Comparison of ENCODE assay signal across 9 mouse cellular contexts in genomic region chr6:118087955-118088354, GRCm38 (mm10). TPM values are rescaled to one million over a fixed set of nuclear protein-coding genes. Genes with fewer than 3 reads are reported as not detected.
DNase-seq lines count a peak whose midpoint lies in the region; TF ChIP-seq lines count a peak whose summit lies in the region.
"Had no signal": no experiment of that assay in that cellular context is flagged by ENCODE, and none has a peak within 500 bp of the region (broad histone marks: within the 10 kb centered on the region; RNA-seq: fewer than 3 reads in every experiment).

No protein-coding gene starts in this region.

- no peaks in the 10 kb centered on the region for H3K4me1 ChIP-seq in spleen, adult 2 months (ENCODE audit: control insufficient read depth, insufficient read depth, insufficient read length)

- DNase-seq in kidney, adult 18-20 months, result peak; percentile 1
- no peak for DNase-seq in kidney, postnatal 36 days
- DNase-seq in spleen, adult 2 months (ENCODE audit: low read depth in 1 of 2, low spot score in 2 of 2), result no peak
- DNase-seq in spleen, adult 18-20 months, result no peak
- peak; percentile 4 for DNase-seq in c-Kit-positive CD71-positive TER-119-positive erythroid progenitor cells, embryonic 14.5 days (ENCODE audit: low spot score)
- peak; percentile 55 for DNase-seq in testis, postnatal 10 days (ENCODE audit: low spot score)
- no peak for DNase-seq in ovary, postnatal 14 days (ENCODE audit: low spot score)
- DNase-seq: adrenal gland, postnatal 25 days; heart, postnatal 10 days had no signal

- no peaks in the 10 kb centered on the region for H3K27me3 ChIP-seq in spleen, adult 2 months (ENCODE audit: control insufficient read depth, insufficient read depth, low read length)

- 53% methylated on average over 8 of the region's 8 CpGs for WGBS in spleen, adult 2 months

- TF ChIP-seq POLR2A in spleen, adult 2 months (IDR thresholded peaks at IDR 0.05; ENCODE audit: low read depth, low read length), result no peak

- no peak overlapping the region for H3K4me3 ChIP-seq in spleen, adult 2 months (ENCODE audit: extremely low read depth, insufficient read depth, insufficient read length)

- H3K27ac ChIP-seq in spleen, adult 2 months (ENCODE audit: insufficient read depth, low read length), result no peak overlapping the region

- 0 out of 2 replicates have a peak, but pooled peaks have one; percentile 8 for TF ChIP-seq CTCF in spleen, adult 2 months (IDR thresholded peaks at IDR 0.05; ENCODE audit: extremely low read depth, insufficient read depth, insufficient read length, insufficient replicate concordance)

- no peaks in the 10 kb centered on the region for H3K36me3 ChIP-seq in spleen, adult 2 months (ENCODE audit: control insufficient read depth, insufficient read depth, low read length)

RNA-seq across cellular contexts. Expression of gene Csgalnact2, which starts 51.0 kb away (rescaled TPM):
- 1.3 and 1.5 TPM in 2 replicates for polyA plus RNA-seq in spleen, adult 2 months (2012; rRNA removed)

Comparison
In these comparisons a context has a peak if more than half of its experiments do, and no peak if none do; other contexts are left out.
1. DNase-seq: peak in kidney, adult 18-20 months (single experiment), c-Kit-positive CD71-positive TER-119-positive erythroid progenitor cells, embryonic 14.5 days (single experiment) and testis, postnatal 10 days (single experiment); none in kidney, postnatal 36 days (0 of 2), spleen, adult 2 months (0 of 2), spleen, adult 18-20 months (0 of 2) and ovary, postnatal 14 days (single experiment).